Mouse (Mus musculus) frontal cortex, adult 2 months (tissue): ENCODE measurements around the gene Col19a1. TPM values are rescaled to one million over a fixed set of nuclear protein-coding genes. Genes with fewer than 3 reads are reported as not detected.

Source experiments
- DNase-seq, 2 experiments: peaks; one replicate each; pipeline ENCODE4 v3.0.0; 2022; ENCODE audit warnings: low spot score in 1 of 2; ENCODE audit errors: extremely low spot score in 1 of 2
- polyA plus RNA-seq: library from polyadenylated mRNA; depleted of rRNA; stranded (reverse); fragments of >200 nt; gene quantifications from 2 replicates; pipeline ENCODE4 v1.2.3, GENCODE M21; 2012

Gene Col19a1
- polyA plus RNA-seq, 1 experiment = 6.7 TPM

DNA sequence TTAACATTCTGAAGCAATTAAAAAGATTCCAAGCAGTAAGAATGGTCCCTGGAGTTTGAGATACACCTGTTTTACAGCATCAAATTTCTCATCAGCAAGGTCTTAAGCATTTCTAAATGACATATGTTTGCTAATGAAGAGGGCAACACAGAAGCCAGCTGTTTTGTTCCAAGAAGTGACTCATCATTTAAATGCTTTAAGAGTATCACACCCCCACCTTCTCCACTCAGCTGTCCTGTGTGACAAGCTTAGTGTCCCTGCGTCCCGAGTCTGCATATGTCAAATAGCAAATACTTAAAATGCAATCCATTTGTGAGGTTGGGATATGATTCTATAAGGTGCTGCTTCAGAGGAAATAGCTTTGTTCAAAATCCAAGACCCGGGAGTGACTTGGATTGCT lies 251.2 kb downstream of the Col19a1 start:
- no peak for DNase-seq

DNA sequence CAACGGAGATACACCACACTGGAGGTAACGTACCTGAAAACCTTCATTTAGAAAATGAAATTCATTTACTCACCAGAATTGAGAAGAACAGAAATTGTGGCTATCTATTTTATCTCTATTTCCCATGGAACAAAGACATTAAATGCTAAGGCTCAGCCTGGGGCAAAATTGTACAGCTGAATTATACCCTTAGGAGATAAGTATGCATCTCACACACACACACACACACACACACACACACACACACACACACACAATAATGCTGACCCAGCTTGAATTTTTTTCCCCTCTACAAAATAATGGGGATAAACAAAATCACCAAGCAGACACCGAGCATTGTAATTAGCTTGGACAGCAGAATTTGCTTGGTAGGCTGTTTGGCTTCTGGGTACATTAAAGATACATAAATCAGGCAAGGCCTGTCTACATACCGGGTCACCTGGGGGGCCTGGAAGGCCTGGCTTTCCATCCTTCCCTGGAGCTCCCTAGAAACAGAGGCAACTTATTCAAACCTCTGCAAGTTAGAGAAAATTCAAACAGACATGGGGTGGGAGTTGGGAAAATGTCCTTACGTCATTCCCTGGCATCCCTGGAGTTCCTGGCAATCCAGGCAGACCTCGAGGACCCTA lies 270.2 kb downstream of the Col19a1 start:
- DNase-seq = no peak

DNA sequence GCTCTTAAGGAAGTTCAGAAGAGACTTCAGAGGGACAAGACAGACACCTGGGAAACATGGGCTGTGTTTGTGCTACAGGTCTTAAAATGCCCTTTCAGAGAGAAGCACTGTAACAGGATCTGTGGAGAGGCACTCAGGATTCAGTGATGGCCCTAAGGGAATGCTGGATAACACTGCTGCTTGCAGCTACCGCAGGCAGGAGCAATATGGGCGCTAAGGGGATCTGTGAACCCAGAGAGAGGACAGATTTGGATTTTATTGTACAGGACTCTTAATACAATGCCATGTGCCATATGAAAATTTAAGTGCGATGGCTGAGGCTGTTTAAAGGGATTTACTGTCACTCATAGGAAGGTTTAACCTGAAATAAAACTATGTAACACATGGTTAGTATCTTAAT lies 270.8 kb downstream of the Col19a1 start:
- no peak for DNase-seq

DNA sequence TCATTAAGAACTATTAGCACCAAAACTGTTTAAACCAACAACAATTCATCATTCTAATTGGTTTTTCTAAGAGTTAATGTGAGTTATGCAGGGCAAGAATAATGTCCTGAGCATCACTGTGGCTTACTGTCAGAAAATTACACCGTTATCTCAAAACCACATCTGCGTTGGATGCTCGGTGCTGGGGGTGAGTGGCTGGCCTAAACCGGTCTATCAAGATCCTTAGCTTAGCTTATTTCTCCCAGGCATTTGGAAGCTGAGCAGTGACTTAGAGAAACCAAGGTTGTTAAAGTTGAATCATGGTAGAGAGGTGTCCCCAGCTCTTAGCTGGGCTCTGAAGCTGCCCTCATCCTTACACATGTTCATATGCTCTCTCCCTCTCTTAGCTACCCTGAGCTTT lies 276.4 kb downstream of the Col19a1 start:
- no peak for DNase-seq

DNA sequence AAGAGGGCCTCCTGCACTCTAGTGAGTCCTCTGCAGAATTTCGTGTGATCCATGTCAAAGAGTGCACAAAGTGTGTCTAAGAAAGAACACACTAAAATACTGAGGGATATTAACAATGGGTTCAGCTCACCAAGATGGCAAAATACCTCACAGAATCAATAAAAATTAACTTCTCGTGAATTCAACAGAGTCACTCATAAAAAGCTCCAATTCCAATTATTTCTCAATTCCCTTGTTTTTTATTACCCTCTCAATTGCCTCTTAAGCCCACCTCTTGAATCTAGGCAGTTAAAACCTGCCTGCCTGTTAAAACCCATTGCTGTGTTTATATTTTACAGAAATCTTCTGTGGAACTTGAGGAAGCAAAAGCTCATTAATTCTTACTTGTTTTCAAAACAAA lies 277.1 kb downstream of the Col19a1 start:
- DNase-seq = no peak

DNA sequence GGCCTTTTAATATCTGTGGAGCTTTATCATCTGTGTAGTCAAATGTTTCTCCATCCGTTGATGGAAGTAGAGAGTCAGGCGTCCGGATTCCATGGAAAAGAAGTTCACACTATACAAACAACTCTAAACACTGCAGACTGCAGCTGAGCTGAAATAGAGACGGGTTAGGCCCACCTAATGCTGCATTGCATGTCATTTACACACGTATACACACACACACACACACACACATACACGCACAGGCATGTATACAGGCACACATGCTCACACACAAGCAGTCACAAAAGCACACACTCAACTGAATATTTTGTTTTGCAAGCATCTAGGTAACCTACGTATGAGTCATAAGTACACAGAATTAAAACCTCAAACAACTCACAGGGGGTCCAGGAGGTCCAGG lies 284.2 kb downstream of the Col19a1 start:
- DNase-seq = no peak

DNA sequence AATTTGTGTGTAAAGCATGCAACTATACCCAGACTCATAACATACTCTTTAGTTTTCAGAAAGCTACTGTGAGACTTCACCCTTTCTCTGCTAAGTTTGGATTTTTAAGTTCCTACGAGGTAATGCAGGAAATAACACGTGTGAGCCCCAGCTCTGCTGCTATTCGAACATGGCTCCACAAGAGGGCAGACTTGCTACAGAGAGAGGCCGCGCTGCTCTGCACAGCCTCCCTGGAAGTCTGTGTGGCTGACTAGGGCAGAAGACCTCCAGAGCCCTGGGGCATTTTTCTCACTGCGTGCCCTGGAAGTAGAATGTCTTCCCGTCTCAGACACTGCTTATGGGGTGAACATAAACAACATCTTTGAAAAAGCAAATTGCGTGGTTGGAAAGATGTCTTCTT lies 284.6 kb downstream of the Col19a1 start:
- peak in 1 of 2 experiments; percentile 78 for DNase-seq

DNA sequence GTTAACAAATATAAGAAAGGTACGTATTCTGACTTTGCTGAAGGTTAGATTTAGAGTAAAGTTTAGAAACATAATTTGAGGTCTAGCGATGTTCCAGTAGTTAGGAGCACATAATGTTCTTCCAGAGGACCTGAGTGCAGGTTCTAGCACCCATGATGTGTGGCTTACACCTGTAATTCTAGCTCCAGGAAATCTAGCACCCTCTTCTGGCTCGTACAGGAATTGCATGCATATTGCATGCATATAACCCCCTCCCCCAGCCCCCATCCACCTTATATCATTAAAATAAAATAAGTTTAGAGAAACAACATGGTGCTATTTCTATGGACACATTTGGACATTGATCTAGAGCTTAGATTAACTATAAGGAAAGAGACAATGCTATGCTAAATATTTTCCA lies 286.6 kb downstream of the Col19a1 start:
- no peak for DNase-seq

DNA sequence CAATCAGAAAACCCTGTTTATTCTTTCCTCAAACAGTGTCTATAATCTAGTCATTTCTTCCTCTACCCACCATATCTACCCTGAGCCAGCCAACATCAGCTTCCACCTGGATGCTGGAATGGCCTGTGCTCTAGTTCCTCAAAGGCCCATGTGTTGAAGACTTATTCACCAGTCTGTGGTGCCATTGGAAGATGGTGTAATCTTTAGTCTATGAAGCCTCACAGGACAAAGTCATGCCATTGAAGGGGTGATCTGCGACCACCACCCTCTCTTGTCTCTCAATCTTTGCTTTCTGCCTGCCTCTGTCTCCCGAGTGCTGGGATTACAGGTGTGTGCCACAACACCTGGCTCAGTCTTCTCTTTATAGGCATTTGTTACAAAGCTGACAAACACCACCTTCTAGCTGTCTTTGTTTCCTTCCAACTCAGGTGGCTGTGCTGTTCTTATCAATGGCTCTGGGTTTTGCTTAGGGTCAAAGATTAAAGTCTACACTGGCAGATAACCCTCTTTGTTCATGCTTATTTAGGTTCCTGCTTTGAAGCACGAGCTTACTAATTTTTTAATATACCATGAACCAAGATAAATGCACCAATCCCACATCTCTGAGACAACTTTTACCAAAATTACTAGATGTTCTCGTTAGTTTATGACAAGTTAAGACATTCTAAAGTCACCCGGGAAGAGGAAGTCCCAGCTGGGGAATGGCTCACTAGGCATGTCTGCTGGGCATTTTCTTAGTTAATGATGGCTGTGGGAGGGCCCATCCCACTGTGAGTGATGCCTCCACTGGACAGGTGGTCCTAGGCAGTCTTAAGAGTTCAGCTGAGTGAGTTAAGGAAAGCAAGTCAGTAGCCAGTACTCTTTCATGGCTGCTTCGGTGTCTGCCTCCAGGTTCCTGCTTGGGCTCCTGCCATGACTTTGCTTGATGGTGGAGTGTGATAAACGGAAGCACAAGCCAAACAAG lies 292.0 kb downstream of the Col19a1 start:
- DNase-seq = no peak

DNA sequence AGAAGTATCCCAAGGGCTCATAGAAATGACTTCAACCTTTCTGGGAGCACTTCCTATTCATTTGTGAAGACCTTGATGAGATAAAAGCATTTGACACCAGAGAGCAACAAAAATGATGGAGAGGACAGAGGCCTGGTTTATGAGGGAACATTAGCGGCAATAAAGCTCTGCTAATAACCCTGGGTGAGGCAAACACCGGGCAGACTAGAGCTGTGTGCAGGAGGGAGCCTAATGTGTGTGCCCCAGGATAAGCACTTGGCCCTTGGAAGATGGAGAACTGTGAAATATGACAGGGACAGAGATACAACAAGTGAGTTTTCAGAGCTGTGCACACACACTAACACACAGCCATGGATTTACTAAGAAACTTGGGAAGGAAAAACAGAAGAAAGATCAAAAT lies 294.8 kb downstream of the Col19a1 start:
- DNase-seq = no peak

DNA sequence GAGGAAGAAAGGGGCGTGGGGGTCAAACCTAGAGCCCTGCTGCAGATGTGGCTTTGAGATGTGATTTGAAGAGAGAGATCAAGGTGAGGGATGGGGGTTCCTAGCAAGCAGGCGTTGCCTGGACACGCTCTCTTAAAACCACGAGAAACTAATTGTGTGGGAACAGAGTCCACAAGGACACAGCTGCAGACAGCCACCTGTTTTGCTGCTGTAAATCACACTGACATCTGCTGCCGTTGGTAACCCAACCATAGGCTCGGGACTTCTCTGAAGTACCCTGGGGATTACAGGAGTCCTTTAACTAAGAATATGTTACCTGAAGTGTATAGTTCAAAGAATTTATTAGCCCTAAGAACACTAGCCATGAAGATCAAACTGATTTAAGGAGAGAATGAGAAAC lies 300.9 kb downstream of the Col19a1 start:
- no peak for DNase-seq

DNA sequence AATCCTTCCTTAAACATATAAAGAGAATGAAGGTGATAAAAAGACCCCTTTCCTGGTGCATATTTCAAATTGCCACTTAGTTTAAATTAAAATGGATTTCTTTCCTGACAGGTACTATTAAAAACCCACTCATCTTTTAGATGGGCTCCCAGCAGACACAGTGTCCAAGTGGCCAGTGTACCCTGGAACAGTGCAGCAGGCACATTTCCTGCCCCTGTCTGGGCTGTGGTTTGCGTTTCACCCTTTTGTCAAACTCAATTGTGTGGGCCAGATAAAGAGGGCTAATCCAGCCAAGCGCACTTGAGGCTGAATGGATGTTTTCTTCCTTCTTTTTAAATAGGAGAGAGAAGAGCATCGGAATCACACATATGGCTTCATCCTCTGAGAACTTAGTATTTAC lies 320.2 kb downstream of the Col19a1 start:
- no peak for DNase-seq

DNA sequence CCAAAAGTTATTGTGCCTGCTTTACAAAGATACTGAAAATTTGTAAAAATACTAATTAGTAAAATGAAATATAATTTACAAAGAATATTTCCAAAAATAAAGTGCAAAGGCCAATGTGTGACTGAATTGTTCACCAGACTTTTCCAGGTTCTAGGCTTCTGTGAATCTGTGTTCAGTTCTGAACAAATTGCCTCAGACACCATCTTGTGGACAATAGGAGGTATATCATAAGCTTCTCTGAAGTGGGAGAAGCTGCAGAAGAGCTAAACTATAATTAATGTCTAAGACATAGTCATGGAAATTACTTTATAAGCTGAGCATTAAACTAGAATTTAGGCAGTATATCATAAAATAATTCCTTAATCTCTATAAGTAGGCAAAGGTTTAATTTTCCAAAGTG lies 326.1 kb downstream of the Col19a1 start:
- DNase-seq = no peak

DNA sequence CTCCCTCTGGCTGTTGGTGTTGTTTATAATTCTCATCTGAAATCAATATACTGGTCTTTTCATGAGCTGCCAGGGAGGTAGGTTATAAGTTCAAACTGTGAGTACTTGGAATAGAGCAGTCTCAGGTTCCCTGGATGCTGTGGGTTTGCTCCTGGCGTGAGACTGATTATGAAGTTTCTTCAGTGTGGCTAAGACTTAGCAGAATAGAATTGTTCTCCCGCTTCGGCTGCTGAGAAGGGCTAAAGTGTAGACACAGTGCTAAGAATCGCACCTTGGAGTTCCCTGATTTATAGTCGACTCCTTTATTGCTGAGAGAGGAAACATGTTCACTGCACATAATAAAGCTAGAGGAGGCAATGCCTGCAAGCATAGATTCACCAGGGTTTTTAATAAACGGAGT lies 327.9 kb downstream of the Col19a1 start:
- no peak for DNase-seq

DNA sequence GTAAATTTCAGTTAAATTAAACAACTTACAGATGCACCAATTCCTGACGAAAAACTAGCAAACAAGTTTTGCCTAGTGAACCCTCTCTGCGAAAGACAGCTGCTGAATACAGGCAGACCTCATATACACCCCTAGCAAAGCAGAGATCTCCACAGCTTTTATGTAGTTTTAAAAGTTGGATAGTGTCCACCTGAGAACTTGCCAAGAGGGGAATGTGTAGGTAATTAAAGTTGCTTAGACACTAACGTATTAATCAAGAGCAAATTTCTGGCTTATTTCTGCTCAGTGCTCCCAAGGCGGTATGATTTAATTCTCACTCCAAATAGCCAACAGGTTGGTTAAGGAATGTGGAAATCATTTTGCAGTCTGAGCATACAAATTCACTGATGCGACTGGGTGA lies 329.3 kb downstream of the Col19a1 start:
- no peak for DNase-seq

DNA sequence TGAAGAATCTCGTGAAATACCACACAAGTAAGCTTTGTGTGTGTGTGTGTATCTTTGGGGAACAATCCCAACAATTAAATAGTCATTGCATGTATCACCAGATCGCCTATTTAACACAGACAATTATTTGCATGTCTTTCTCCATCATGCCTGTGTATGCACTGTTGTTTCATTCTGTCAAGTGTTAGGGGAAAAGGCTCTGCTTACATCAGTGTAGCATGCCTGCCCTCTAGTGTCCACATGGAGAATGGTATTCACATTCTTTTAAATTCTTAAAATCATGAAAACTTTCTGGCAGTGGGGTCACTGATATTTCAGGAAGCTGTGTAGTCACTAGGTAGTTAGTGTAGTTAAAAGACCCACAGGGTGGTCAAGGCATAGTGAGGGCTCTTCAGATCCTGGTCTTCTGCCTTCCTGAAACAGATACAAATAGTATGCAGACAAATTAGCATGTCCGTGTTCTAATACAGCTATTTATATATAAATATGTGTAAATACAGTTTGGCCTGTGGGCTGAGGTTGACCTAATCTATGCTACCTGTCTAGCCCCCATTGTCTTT lies 338.1 kb downstream of the Col19a1 start:
- peak in 1 of 2 experiments; percentile 79 for DNase-seq

DNA sequence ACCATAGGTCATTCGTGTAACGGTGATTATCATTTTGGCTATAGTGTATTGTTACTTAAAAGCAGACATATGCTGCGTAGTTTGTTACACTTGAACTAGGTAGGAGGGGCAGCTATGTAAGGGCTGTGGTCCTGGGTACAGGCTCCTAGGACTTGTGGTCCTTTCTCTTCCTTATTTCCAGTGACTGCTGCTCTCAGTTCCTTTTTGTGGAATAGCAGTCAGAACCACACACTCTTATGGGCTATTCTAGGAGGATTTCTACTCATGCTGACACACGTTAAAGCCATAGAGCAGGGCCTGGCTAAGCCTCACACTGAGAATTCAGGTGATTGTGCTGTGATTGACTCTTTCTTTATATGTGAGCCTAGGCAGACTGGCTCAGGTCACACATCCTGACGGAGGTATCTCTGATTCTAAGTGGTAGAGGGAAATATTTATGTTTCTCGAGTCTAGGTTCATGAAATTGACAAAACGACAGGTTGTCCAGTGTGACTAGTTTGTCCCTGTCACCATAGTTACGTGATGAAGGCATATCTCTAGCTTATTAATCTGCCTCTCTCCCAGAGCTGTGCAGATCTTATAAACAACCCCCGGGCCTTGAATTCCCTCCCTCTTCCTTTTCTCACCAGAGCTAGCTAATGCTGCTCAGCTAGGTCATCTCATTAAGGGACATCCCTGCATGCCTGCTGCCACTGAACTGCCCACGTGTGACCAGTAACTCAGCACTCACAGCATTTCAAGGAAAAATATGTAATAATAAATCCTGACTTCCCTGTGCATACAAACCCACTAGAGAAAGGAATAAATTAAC lies 338.8 kb downstream of the Col19a1 start:
- DNase-seq = no peak

DNA sequence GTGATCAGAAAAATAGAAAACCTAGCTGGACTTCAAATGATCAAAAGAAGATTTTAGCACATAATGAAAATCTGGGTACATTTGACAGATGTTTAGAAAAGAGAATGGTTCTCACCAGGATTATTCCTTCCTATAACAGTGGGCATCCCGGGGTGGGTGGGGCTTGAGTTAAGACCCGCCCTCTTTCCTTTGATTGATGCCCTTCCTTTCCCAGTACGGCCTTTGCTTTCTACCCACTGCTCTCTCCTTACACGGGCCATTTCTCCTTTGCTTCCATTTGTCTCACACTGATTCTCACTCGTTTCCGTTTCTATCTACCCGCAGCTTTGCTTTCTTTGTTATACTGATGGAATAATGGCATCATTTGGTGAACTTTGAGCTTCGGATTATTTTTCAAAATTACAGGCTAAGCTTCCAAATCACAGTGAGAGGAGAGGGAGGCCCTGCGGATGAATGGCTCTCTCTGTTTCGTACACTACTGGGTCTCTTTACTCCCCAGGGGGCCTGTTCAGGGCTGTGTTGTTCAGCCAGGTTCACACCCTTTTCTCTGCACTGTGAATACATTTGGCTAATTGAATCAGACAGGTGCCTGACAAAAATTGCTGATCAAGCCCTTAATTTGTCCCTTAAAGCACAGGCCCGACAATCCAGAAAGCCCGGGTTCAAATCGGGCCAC lies 341.4 kb downstream of the Col19a1 start:
- DNase-seq = no peak

DNA sequence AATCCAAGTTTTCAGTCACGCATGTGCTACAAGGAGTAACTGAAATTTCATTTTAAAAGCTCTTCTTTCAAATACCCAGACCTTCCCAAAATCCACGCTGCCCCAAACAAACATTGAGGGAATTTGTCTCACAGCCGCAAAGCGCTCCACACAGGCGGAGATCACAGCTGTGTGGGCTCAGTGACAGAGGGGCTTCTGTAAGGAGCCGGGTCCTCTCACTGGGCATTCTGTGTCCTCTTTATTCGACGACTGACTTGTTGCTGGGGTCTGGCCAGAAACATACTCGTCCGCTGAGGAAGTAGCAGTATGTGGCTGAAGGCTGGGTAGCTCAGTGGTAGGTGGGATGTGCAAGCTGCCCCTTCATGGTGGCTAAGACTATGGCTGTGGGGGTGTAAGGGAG lies 342.3 kb downstream of the Col19a1 start:
- no peak for DNase-seq

DNA sequence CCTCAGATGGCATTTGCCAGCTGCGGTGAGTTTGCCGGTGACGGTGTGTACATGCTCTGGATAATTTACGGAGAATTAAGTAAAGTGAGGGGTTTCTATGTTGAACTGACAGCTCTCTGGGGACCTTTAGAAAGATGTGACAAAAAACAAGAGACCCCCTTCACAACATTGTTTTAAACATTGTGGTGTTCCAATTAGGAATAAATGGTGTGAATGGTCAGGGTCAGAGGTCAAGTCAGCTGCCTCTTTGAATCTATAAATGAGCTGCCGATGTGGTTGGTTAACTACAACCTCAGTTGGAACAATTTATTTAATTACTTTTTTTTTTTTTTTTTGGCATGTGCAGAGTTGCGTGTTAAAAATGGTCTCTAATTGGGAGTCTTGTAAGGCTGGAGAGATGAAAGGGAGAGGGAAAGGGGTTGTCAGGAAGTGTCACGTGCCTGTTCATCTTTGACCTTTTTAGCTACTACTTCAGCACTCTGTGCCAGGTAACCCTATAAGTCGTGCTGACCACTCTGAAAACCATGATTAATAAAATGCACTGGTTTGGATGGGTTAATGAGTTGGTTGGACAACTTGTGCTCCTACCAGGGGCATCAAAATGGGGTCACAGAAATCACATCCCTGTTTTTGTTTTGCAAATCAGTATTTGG lies 347.1 kb downstream of the Col19a1 start:
- DNase-seq = no peak
